Mouse (Mus musculus) hindbrain, embryonic 16.5 days (tissue): ENCODE results near the gene Kcnab2. TPM values are rescaled to one million over a fixed set of nuclear protein-coding genes. Genes with fewer than 3 reads are reported as not detected.
A peak's percentile ranks its signal among the peaks of the same experiment; 100 is the strongest.

Source experiments
- ATAC-seq: fragments of 200-750 bp; cut with Nextera tagmentation; 2 replicates; pipeline ENCODE4 v1.8.0; 2017; ENCODE audit warnings: moderate TSS enrichment, moderate library complexity
- H3K27ac ChIP-seq: fragments of 300-500 bp; sonication (generic); 2 replicates; pipeline ENCODE4 v1.5.1; 2014; ENCODE audit warnings: low read depth, mild to moderate bottlenecking, control low read depth, low read length, moderate library complexity
- H3K27me3 ChIP-seq: fragments of 300-500 bp; sonication (generic); replicated peaks from 2 replicates; pipeline ENCODE4 v1.6.1; 2014; ENCODE audit warnings: low read length; ENCODE audit not compliant: control insufficient read depth, insufficient read depth
- H3K36me3 ChIP-seq: fragments of 300-500 bp; sonication (generic); 2 replicates; pipeline ENCODE4 v1.6.1; 2014; ENCODE audit warnings: mild to moderate bottlenecking, low read length, moderate library complexity, mixed read lengths; ENCODE audit not compliant: control insufficient read depth, insufficient read depth
- H3K4me1 ChIP-seq: fragments of 300-500 bp; sonication (generic); 2 replicates; pipeline ENCODE4 v1.6.1; 2014; ENCODE audit warnings: low read depth, low read length; ENCODE audit not compliant: control insufficient read depth, insufficient read depth
- H3K4me2 ChIP-seq: fragments of 300-500 bp; sonication (generic); 2 replicates; pipeline ENCODE4 v1.6.1; 2014; ENCODE audit warnings: mild to moderate bottlenecking, low read length, control low read depth, moderate library complexity
- H3K4me3 ChIP-seq: fragments of 300-500 bp; sonication (generic); 2 replicates; pipeline ENCODE4 v1.5.1; 2014; ENCODE audit warnings: mild to moderate bottlenecking, low read length, control low read depth, moderate library complexity
- H3K9ac ChIP-seq: fragments of 300-500 bp; sonication (generic); 2 replicates; pipeline ENCODE4 v1.6.1; 2014; ENCODE audit warnings: low read depth, mild to moderate bottlenecking, control low read depth, low read length, moderate library complexity
- H3K9me3 ChIP-seq: fragments of 300-500 bp; sonication (generic); 2 replicates; pipeline ENCODE4 v1.6.1; 2014; ENCODE audit warnings: mild to moderate bottlenecking, low read length, moderate library complexity; ENCODE audit not compliant: control insufficient read depth
- WGBS: fragments of 180-500 bp; shearing (Covaris S2); extraction: QIAGEN DNeasy Blood & Tissue Kit; methylation state at CpG from one replicate; pipeline ENCODE4 v1.1.7; 2014; 5-methylcytosine and 5-hydroxymethylcytosine counted together
- polyA plus RNA-seq: library from polyadenylated mRNA; unstranded; fragments of >200 nt; fragmentation: Nextera tagmentation; extraction: Ambion mirVana; gene quantifications from 2 replicates; pipeline ENCODE4 v1.2.1, GENCODE M21; 2015

Kcnab2 gene
- polyA plus RNA-seq, 1 experiment from 2014 or later: 33.5 TPM

GRCm38 (mm10) chr4:152446178-152446577 lies 31.5 kb downstream of the Kcnab2 start:
- H3K9ac ChIP-seq: no peak overlapping the region

DNA sequence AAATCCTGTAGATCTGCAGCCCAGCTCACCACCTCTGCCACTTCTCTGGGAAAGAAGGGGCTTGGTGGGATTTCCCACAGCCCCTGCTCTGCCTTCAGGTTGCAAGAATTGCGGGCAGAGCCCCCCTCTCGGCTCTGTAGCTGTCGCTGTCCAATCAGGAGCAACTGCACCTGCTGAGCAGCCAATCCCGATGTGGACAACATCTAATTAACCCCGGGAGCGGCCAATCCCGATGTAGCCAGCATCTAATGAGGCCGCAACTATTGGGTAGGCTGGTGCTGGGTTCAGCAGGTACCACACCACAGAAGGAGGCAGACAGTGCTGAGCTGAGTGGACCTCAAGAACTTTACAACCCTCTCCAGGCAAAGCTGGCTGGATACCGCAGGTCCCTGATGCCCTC lies 36.1 kb downstream of the Kcnab2 start:
- Histone ChIP-seq H3K9ac (no peak overlapping the region), H3K4me3 (no peak overlapping the region), H3K4me1 (no peaks in the 10 kb centered on the region), H3K4me2 (peak overlapping the region; percentile 16; the same call in 1 of the 2 replicates), H3K27ac (no peak overlapping the region), H3K9me3 (no peaks in the 10 kb centered on the region), H3K27me3 (no peaks in the 10 kb centered on the region), H3K36me3 (no peaks in the 10 kb centered on the region)
- WGBS: 43% methylated on average over 9 of the region's 9 CpGs
- ATAC-seq: peak; percentile 53; the same call in 1 of the 2 replicates

More at GRCm38 (mm10) chr4:152446178-152446577, 31.5 kb downstream of the Kcnab2 start:
- no peak overlapping the region for H3K27ac ChIP-seq
- H3K4me2 ChIP-seq: no peak overlapping the region
- H3K27me3 ChIP-seq: no peaks in the 10 kb centered on the region
- no peak overlapping the region for H3K4me3 ChIP-seq
- H3K36me3 ChIP-seq: no peaks in the 10 kb centered on the region
- WGBS: 85% methylated on average over 10 of the region's 10 CpGs
- no peaks in the 10 kb centered on the region for H3K4me1 ChIP-seq
- no peak for ATAC-seq
- H3K9me3 ChIP-seq: no peaks in the 10 kb centered on the region

- H3K4me3 ChIP-seq: no peak overlapping the region
- H3K36me3 ChIP-seq: no peaks in the 10 kb centered on the region
- H3K4me2 ChIP-seq: no peak overlapping the region
- H3K9me3 ChIP-seq: no peaks in the 10 kb centered on the region
- no peak for ATAC-seq
- no peaks in the 10 kb centered on the region for H3K4me1 ChIP-seq
- H3K27me3 ChIP-seq: no peaks in the 10 kb centered on the region
- H3K27ac ChIP-seq: no peak overlapping the region
- no peak overlapping the region for H3K9ac ChIP-seq
- WGBS: 65% methylated on average over 9 of the region's 9 CpGs
Observed at GRCm38 (mm10) chr4:152440882-152441281, 36.8 kb downstream of the Kcnab2 start.

- Histone ChIP-seq H3K9ac (peak overlapping the region; percentile 45), H3K4me2 (peak overlapping the region; percentile 59), H3K36me3 (no peaks in the 10 kb centered on the region), H3K27ac (no peak overlapping the region), H3K9me3 (no peaks in the 10 kb centered on the region), H3K4me3 (peak overlapping the region; percentile 27), H3K4me1 (peaks cover 2% of the 10 kb centered on the region; the same call in 1 of the 2 replicates), H3K27me3 (no peaks in the 10 kb centered on the region)
- 10% methylated on average over 10 of the region's 10 CpGs for WGBS
- peak; percentile 69 for ATAC-seq
Observed at GRCm38 (mm10) chr4:152435255-152435654, 42.4 kb downstream of the Kcnab2 start.

- Histone ChIP-seq H3K4me3 (peak overlapping the region; percentile 27), H3K27me3 (no peaks in the 10 kb centered on the region), H3K4me2 (peak overlapping the region; percentile 59), H3K36me3 (no peaks in the 10 kb centered on the region), H3K27ac (no peak overlapping the region), H3K9ac (peak overlapping the region; percentile 45), H3K9me3 (no peaks in the 10 kb centered on the region), H3K4me1 (peaks cover 2% of the 10 kb centered on the region; the same call in 1 of the 2 replicates)
- peak; percentile 94 for ATAC-seq
- under 1% methylated on average over 9 of the region's 9 CpGs for WGBS
Observed at GRCm38 (mm10) chr4:152434836-152435235, 42.8 kb downstream of the Kcnab2 start.

- no peak for ATAC-seq
- H3K4me2 ChIP-seq: no peak overlapping the region
- no peaks in the 10 kb centered on the region for H3K36me3 ChIP-seq
- H3K9me3 ChIP-seq: no peaks in the 10 kb centered on the region
- WGBS: 51% methylated on average over 5 of the region's 5 CpGs
- H3K4me3 ChIP-seq: no peak overlapping the region
- H3K27me3 ChIP-seq: no peaks in the 10 kb centered on the region
- peaks cover 2% of the 10 kb centered on the region; the same call in 1 of the 2 replicates for H3K4me1 ChIP-seq
- H3K27ac ChIP-seq: no peak overlapping the region
- no peak overlapping the region for H3K9ac ChIP-seq
Observed at GRCm38 (mm10) chr4:152432308-152432707, 45.4 kb downstream of the Kcnab2 start.

DNA sequence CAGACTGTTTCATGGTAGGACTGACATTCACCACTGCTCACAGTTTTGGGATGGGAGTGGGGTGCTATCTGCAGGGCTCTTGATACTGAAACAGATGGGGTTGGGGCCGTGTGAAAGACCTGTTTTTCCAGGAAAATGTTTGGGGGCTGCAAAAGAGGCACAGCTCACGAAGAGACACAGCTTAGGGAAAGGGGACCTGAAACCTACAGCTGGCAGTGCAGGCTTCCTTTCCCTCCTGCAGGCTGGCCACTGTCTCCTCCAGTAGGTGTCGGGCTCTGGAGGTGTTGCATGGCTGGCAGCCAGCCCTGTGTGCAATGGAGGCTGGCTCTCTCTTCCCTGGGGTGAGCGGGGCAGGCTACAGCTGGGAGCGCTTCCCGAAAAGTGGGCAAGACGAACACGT lies 49.4 kb downstream of the Kcnab2 start:
- peaks cover 3% of the 10 kb centered on the region; the same call in 1 of the 2 replicates for H3K9me3 ChIP-seq
- no peak overlapping the region for H3K27ac ChIP-seq
- H3K4me1 ChIP-seq: no peaks in the 10 kb centered on the region
- H3K9ac ChIP-seq: no peak overlapping the region
- H3K27me3 ChIP-seq: no peaks in the 10 kb centered on the region
- H3K4me3 ChIP-seq: no peak overlapping the region
- H3K36me3 ChIP-seq: no peaks in the 10 kb centered on the region
- no peak for ATAC-seq
- no peak overlapping the region for H3K4me2 ChIP-seq
- WGBS: 49% methylated on average over 8 of the region's 8 CpGs

DNA sequence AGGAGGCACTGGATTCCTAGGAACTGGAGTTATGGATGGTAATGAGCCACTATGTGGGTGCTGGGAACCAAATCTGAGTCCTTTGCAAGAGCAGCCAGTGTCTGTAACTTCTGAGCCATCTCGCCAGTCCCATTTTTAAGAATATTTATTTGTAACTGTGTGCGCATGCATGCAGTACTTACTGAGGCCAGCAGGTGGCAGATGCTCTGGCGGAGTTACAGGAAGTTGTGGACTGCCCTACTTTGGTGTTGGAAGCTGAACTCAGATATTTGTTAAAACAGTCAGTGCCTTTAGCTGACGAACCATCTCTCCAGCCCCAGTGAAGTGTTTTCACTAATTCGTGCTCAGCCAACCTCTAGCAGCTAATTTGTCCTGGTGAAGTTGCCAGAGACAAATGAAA lies 52.7 kb downstream of the Kcnab2 start:
- Histone ChIP-seq H3K9me3 (peaks cover 3% of the 10 kb centered on the region; the same call in 1 of the 2 replicates), H3K4me3 (no peak overlapping the region), H3K4me1 (no peaks in the 10 kb centered on the region), H3K36me3 (no peaks in the 10 kb centered on the region), H3K27ac (no peak overlapping the region), H3K4me2 (no peak overlapping the region), H3K9ac (no peak overlapping the region), H3K27me3 (no peaks in the 10 kb centered on the region)
- no peak for ATAC-seq
- 73% methylated on average over 5 of the region's 5 CpGs for WGBS

- H3K27ac ChIP-seq: no peak overlapping the region
- H3K27me3 ChIP-seq: no peaks in the 10 kb centered on the region
- H3K9ac ChIP-seq: no peak overlapping the region
- H3K36me3 ChIP-seq: no peaks in the 10 kb centered on the region
- H3K4me3 ChIP-seq: no peak overlapping the region
- H3K4me1 ChIP-seq: no peaks in the 10 kb centered on the region
- H3K4me2 ChIP-seq: no peak overlapping the region
- H3K9me3 ChIP-seq: peaks cover 3% of the 10 kb centered on the region; the same call in 1 of the 2 replicates
- no peak for ATAC-seq
- 38% methylated on average over 4 of the region's 4 CpGs for WGBS
Observed at GRCm38 (mm10) chr4:152424341-152424740, 53.3 kb downstream of the Kcnab2 start.
